ENCODE assay signal across 27 mouse cellular contexts in genomic region chr15:32656017-32656416, GRCm38 (mm10).
A peak's percentile ranks its signal among the peaks of the same experiment; 100 is the strongest.
DNase-seq lines count a peak whose midpoint lies in the region; ATAC-seq and TF ChIP-seq lines count a peak whose summit lies in the region.
"Had no signal": no experiment of that assay in that cellular context is flagged by ENCODE, and none has a peak within 500 bp of the region (broad histone marks: within the 10 kb centered on the region; RNA-seq: fewer than 3 reads in every experiment).

No protein-coding gene starts in this region.

- no peaks in the 10 kb centered on the region for H3K4me1 ChIP-seq in limb, embryonic 14.5 days (ENCODE audit: control insufficient read depth, insufficient read depth, low read length)
- H3K4me1 ChIP-seq in limb, embryonic 10.5 days, result peaks cover 19% of the 10 kb centered on the region
- peaks cover 4% of the 10 kb centered on the region; the same call in 1 of the 2 replicates for H3K4me1 ChIP-seq in embryonic facial prominence, embryonic 14.5 days (ENCODE audit: control insufficient read depth, insufficient read depth, low read length)
- H3K4me1 ChIP-seq: forebrain, embryonic 12.5 days; heart, embryonic 10.5 days; intestine, embryonic 15.5 days; midbrain, embryonic 10.5 days; neural tube, embryonic 13.5 days had no signal

- ATAC-seq in limb, embryonic 14.5 days (ENCODE audit: low FRiP score, low read depth), result no peak
- no peak for ATAC-seq in embryonic facial prominence, embryonic 14.5 days (ENCODE audit: low read depth)
- ATAC-seq: hindbrain, embryonic 16.5 days; intestine, embryonic 15.5 days; midbrain, embryonic 16.5 days had no signal

- no peak overlapping the region for H3K4me2 ChIP-seq in limb, embryonic 14.5 days (replicated peaks; ENCODE audit: low read depth, low read length, severe bottlenecking)
- H3K4me2 ChIP-seq in embryonic facial prominence, embryonic 14.5 days (ENCODE audit: low read depth, low read length), result no peak overlapping the region
- H3K4me2 ChIP-seq: forebrain, embryonic 12.5 days; intestine, embryonic 15.5 days; liver, embryonic 11.5 days; neural tube, embryonic 13.5 days had no signal

- no peaks in the 10 kb centered on the region for H3K9me3 ChIP-seq in limb, embryonic 14.5 days (ENCODE audit: control insufficient read depth, low read length)
- H3K9me3 ChIP-seq in limb, embryonic 10.5 days (replicated peaks), result no peaks in the 10 kb centered on the region
- H3K9me3 ChIP-seq in embryonic facial prominence, embryonic 14.5 days (ENCODE audit: control insufficient read depth, low read length), result no peaks in the 10 kb centered on the region
- H3K9me3 ChIP-seq: forebrain, embryonic 12.5 days; heart, embryonic 10.5 days; intestine, embryonic 15.5 days; midbrain, embryonic 10.5 days; neural tube, embryonic 13.5 days had no signal

- H3K4me3 ChIP-seq in limb, embryonic 14.5 days (replicated peaks; ENCODE audit: low read length), result no peak overlapping the region
- no peak overlapping the region for H3K4me3 ChIP-seq in limb, embryonic 10.5 days
- H3K4me3 ChIP-seq in embryonic facial prominence, embryonic 14.5 days (ENCODE audit: low read depth, low read length), result no peak overlapping the region
- H3K4me3 ChIP-seq: erythroblast, embryonic 14.5 days; forebrain, embryonic 12.5 days; heart, embryonic 10.5 days; intestine, embryonic 15.5 days; left cerebral cortex, adult 2 months; midbrain, embryonic 10.5 days; myocyte; neural tube, embryonic 13.5 days had no signal

- no peak for TF ChIP-seq POLR2A in limb, embryonic 14.5 days (IDR thresholded peaks at IDR 0.05; ENCODE audit: borderline replicate concordance, extremely low read depth, insufficient read depth, insufficient read length)

- WGBS in limb, embryonic 14.5 days, result 49% methylated on average over 4 of the region's 4 CpGs
- WGBS in limb, embryonic 10.5 days, result 46% methylated on average over 4 of the region's 4 CpGs
- whole genome bisulfite sequencing in embryonic facial prominence, embryonic 14.5 days, result 39% methylated on average over 4 of the region's 4 CpGs

- no peaks in the 10 kb centered on the region for H3K27me3 ChIP-seq in limb, embryonic 14.5 days (ENCODE audit: control insufficient read depth, insufficient read depth, low read length)
- no peaks in the 10 kb centered on the region for H3K27me3 ChIP-seq in limb, embryonic 10.5 days (ENCODE audit: low read depth, poor library complexity, severe bottlenecking)
- H3K27me3 ChIP-seq in embryonic facial prominence, embryonic 14.5 days (replicated peaks; ENCODE audit: control insufficient read depth, insufficient read depth, low read length), result no peaks in the 10 kb centered on the region
- H3K27me3 ChIP-seq: forebrain, embryonic 12.5 days; intestine, embryonic 15.5 days; neural tube, embryonic 13.5 days had no signal

- DNase-seq in limb, embryonic 14.5 days (ENCODE audit: low spot score), result peak; percentile 59
- DNase-seq in limb, embryonic 10.5 days (ENCODE audit: low spot score), result no peak
- DNase-seq in lung, postnatal 10 days, result peak; percentile 14
- no peak for DNase-seq in lung, postnatal 25 days (ENCODE audit: low spot score)
- DNase-seq in embryonic facial prominence, embryonic 14.5 days (ENCODE audit: low spot score), result peak; percentile 81
- DNase-seq in ovary, postnatal 36 days (ENCODE audit: low spot score), result no peak
- no peak for DNase-seq in retina, embryonic 14.5 days (ENCODE audit: low spot score)
- DNase-seq: adrenal gland, postnatal 36 days; cerebellum, adult 9-10 months; kidney, adult 9 months; layer of hippocampus, adult 9-11 months; left cerebral cortex, postnatal 4 days; right cerebral cortex, adult 18-20 months; right cerebral cortex, postnatal 4 days; thymus, postnatal 25 days had no signal

- H3K27ac ChIP-seq in limb, embryonic 14.5 days (replicated peaks; ENCODE audit: low read depth, low read length), result no peak overlapping the region
- no peak overlapping the region for H3K27ac ChIP-seq in limb, embryonic 10.5 days
- no peak overlapping the region for H3K27ac ChIP-seq in embryonic facial prominence, embryonic 14.5 days (replicated peaks; ENCODE audit: low read depth, low read length)
- H3K27ac ChIP-seq: forebrain, embryonic 12.5 days; heart, embryonic 10.5 days; intestine, embryonic 15.5 days; left cerebral cortex, adult 2 months; macrophage; midbrain, embryonic 10.5 days; neural tube, embryonic 13.5 days had no signal

- no peak overlapping the region for H3K9ac ChIP-seq in limb, embryonic 14.5 days (ENCODE audit: low read depth, low read length, severe bottlenecking)
- no peak overlapping the region for H3K9ac ChIP-seq in embryonic facial prominence, embryonic 14.5 days (ENCODE audit: low read depth, low read length)
- H3K9ac ChIP-seq: forebrain, embryonic 12.5 days; intestine, embryonic 15.5 days; neural tube, embryonic 13.5 days had no signal

- H3K36me3 ChIP-seq in limb, embryonic 14.5 days (ENCODE audit: control insufficient read depth, insufficient read depth, low read length), result no peaks in the 10 kb centered on the region
- H3K36me3 ChIP-seq in limb, embryonic 10.5 days, result no peaks in the 10 kb centered on the region
- no peaks in the 10 kb centered on the region; the same call in 1 of the 2 replicates for H3K36me3 ChIP-seq in embryonic facial prominence, embryonic 14.5 days (ENCODE audit: control insufficient read depth, insufficient read depth, low read length)
- H3K36me3 ChIP-seq: forebrain, embryonic 12.5 days; heart, embryonic 10.5 days; intestine, embryonic 15.5 days; midbrain, embryonic 10.5 days; neural tube, embryonic 13.5 days had no signal

Comparison
In these comparisons a context has a peak if more than half of its experiments do, and no peak if none do; other contexts are left out.
1. DNase-seq: peak in limb, embryonic 14.5 days (single experiment), lung, postnatal 10 days (single experiment) and embryonic facial prominence, embryonic 14.5 days (single experiment); none in limb, embryonic 10.5 days (single experiment), lung, postnatal 25 days (single experiment), ovary, postnatal 36 days (single experiment) and retina, embryonic 14.5 days (single experiment).